Mouse (Mus musculus) kidney, adult 2 months (tissue): ENCODE measurements around the gene Styxl1. TPM values are rescaled to one million over a fixed set of nuclear protein-coding genes. Genes with fewer than 3 reads are reported as not detected.
A peak's percentile ranks its signal among the peaks of the same experiment; 100 is the strongest.

Experiments
- DNase-seq: peaks from one replicate; pipeline ENCODE4 v3.0.0; 2021
- H3K27ac ChIP-seq: fragments of 200-500 bp; 2 replicates; pipeline ENCODE4 v1.5.1; 2012; ENCODE audit warnings: low read depth, low read length, control low read depth, inconsistent platforms; ENCODE audit not compliant: insufficient read depth
- H3K27me3 ChIP-seq: fragments of 200-500 bp; replicated peaks from 2 replicates; pipeline ENCODE4 v1.6.1; 2012; ENCODE audit warnings: mild to moderate bottlenecking, moderate library complexity, low read length, inconsistent platforms; ENCODE audit not compliant: control insufficient read depth, insufficient read depth
- H3K36me3 ChIP-seq: fragments of 200-500 bp; 2 replicates; pipeline ENCODE4 v1.6.1; 2012; ENCODE audit warnings: mild to moderate bottlenecking, moderate library complexity, low read length, inconsistent platforms; ENCODE audit not compliant: control insufficient read depth, insufficient read depth
- H3K4me1 ChIP-seq: fragments of 200-500 bp; 2 replicates; pipeline ENCODE4 v1.6.1; 2011; ENCODE audit warnings: low read length; ENCODE audit not compliant: control insufficient read depth, insufficient read depth
- H3K4me3 ChIP-seq: fragments of 200-500 bp; 2 replicates; pipeline ENCODE4 v1.5.1; 2011; ENCODE audit warnings: mild to moderate bottlenecking, low read depth, low read length, control low read depth; ENCODE audit not compliant: insufficient read depth
- CTCF ChIP-seq: fragments of 200-500 bp; conservative IDR thresholded peaks from 2 replicates; pipeline ENCODE4 v1.5.1; 2011; ENCODE audit warnings: low read depth, mild to moderate bottlenecking, control low read depth, low read length, moderate library complexity, mixed read lengths; ENCODE audit not compliant: insufficient read depth, insufficient read length
- POLR2A ChIP-seq: fragments of 200-500 bp; IDR thresholded peaks from one replicate; pipeline ENCODE4 v1.6.1; 2011; ENCODE audit warnings: low read depth, low read length, control low read depth
- WGBS: fragments of 180-500 bp; shearing (Covaris S2); methylation state at CpG from one replicate; pipeline ENCODE4 v1.1.7; 2018; 5-methylcytosine and 5-hydroxymethylcytosine counted together
- polyA plus RNA-seq: library from polyadenylated mRNA; depleted of rRNA; stranded (reverse); fragments of >200 nt; gene quantifications from 2 replicates; pipeline ENCODE4 v1.2.3, GENCODE M21; 2012

Gene Styxl1
- polyA plus RNA-seq, 1 experiment = 0.67 TPM

DNA sequence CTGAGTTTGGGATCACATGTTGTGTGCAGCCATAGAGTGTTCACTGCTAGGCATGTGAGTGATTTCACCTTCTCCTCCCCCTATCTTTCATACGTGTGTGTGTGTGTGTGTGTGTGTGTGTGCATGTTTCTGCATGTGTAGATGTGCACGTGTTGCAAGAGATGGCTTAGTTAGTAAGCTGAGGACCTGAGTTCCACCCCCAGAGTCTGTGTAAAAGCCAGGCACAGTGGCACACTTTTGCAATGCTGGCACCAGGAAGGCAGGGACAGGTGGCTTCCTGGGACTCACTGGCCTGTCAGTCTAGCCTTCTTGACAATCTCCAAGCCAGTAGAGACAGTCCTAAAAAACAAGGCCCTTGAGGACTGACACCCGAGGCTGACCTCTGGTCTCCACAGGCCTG is 13.2 kb downstream of the Styxl1 start:
- 74% methylated on average over 3 of the region's 3 CpGs for WGBS
- TF ChIP-seq CTCF = no peak
- no peak for TF ChIP-seq POLR2A
- Histone ChIP-seq H3K4me3 (no peak overlapping the region), H3K4me1 (no peaks in the 10 kb centered on the region), H3K36me3 (no peaks in the 10 kb centered on the region), H3K27ac (no peak overlapping the region), H3K27me3 (no peaks in the 10 kb centered on the region)
- no peak for DNase-seq

DNA sequence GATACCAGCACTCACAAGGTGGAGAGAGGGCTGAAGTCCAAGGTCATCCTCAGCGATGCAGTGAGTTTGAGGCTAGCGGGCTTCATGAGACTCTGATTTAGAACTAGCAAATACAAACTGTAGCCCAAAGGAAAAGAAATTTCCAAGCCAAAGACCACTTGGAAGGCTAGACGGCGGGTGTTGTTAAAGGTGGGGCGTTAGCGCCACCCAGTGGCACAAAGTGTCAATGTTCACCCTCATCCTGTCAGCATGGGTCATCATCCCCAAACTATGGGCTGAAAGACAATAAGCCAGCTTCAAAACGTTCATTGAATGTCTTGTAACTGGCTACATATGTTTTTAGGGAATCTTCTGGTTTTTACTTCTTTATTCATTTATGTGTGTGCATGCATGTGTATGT is 14.7 kb downstream of the Styxl1 start:
- DNase-seq = peak; percentile 70
- no peaks in the 10 kb centered on the region for H3K4me1 ChIP-seq
- TF ChIP-seq CTCF (peak; percentile 94), POLR2A (no peak)
- 2% methylated on average over 7 of the region's 7 CpGs for WGBS
- H3K36me3 ChIP-seq = no peaks in the 10 kb centered on the region
- H3K4me3 ChIP-seq = no peak overlapping the region
- H3K27me3 ChIP-seq = no peaks in the 10 kb centered on the region
- H3K27ac ChIP-seq = no peak overlapping the region

DNA sequence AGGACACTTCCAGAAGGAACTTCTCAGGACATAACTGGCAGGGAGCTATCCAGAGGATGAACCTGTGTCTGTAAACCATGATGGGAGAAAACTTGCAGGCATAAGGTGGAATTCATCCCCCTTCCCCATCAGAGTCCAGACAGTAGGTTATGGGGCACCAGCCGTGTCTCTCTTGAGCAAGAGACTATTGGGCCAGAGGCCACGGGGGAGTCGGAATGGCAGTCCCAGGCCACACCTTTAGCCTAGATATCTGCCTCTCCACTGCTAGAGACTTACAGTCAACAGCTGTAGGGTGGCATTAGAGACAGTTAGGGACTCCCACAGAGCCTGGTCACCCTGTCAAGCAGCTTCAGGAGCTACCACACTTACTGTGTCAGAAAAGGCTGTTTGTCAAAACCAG is 16.3 kb downstream of the Styxl1 start:
- Histone ChIP-seq H3K4me1 (no peaks in the 10 kb centered on the region), H3K36me3 (no peaks in the 10 kb centered on the region), H3K4me3 (no peak overlapping the region), H3K27ac (no peak overlapping the region), H3K27me3 (no peaks in the 10 kb centered on the region)
- 63% methylated on average over 3 of the region's 3 CpGs for WGBS
- TF ChIP-seq POLR2A = no peak
- no peak for TF ChIP-seq CTCF
- DNase-seq = no peak

DNA sequence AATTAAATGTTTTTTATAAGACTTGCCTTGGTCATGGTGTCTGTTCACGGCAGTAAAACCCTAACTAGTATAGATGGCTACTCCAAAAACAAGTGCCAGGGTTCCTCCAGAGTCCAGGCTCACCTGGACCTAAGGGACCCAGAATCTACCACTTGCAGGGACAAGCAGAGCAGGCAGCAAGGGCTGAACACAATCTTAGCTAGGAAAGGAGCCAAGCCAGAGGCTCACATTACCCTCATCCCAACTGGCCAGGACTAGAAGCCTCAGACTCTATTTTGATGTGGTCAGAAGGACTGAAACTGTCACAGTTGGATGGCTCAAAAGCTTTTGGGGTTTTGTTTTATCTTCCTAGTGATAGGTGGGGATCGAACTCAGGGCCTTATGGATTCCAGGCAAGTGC is 26.6 kb downstream of the Styxl1 start:
- no peaks in the 10 kb centered on the region for H3K27me3 ChIP-seq
- DNase-seq = no peak
- WGBS = 89% methylated on average over 2 of the region's 2 CpGs
- H3K27ac ChIP-seq = no peak overlapping the region
- no peak overlapping the region for H3K4me3 ChIP-seq
- no peak for TF ChIP-seq CTCF
- H3K4me1 ChIP-seq = no peaks in the 10 kb centered on the region
- H3K36me3 ChIP-seq = no peaks in the 10 kb centered on the region

DNA sequence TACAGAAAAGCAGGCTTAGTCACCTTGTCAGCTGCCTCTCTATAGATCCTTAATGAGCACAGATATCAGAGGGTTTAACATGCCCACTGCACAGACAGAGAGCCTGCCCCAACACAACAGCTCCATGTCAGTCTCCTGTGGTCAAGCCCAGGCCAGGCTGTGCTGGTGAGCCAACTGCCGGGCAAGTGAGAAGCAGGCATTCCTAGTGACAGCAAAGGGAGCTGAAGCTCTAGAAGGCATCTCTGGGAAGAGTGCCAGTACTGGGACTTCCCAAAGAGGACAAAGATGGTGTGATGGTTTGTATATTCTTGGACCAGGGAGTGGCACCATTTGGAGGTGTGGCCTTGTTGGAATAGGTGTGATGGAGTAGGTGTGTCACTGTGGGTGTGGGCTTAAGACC is 27.1 kb downstream of the Styxl1 start:
- Histone ChIP-seq H3K27me3 (no peaks in the 10 kb centered on the region), H3K27ac (no peak overlapping the region), H3K4me3 (no peak overlapping the region), H3K36me3 (no peaks in the 10 kb centered on the region), H3K4me1 (no peaks in the 10 kb centered on the region)
- TF ChIP-seq CTCF (no peak), POLR2A (no peak)
- DNase-seq = no peak
- WGBS = 80% methylated on average over 1 of the region's 1 CpGs

DNA sequence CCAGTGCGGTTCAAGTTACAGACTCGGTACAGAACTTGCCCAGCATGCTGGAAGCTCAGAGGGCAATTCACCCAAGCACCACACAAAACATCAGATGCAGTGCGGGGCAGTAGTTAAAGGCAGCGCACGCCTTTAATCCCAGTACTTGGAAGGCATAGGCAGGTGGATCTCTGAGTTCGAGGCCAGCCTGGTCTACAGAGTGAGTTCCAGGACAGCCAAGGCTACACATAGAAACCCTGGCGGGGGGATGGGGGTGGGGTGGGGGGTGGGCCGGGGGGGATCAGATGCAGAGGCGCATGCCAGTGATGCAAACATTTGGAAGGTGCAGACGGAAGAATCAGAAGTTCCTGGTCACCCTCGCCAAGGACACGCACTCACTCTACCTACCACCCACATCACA is 33.4 kb downstream of the Styxl1 start:
- H3K4me1 ChIP-seq = peaks cover 9% of the 10 kb centered on the region; the same call in 1 of the 2 replicates
- peak overlapping the region; percentile 33 for H3K4me3 ChIP-seq
- 39% methylated on average over 12 of the region's 12 CpGs for WGBS
- TF ChIP-seq CTCF (no peak), POLR2A (no peak)
- H3K36me3 ChIP-seq = no peaks in the 10 kb centered on the region
- no peaks in the 10 kb centered on the region for H3K27me3 ChIP-seq
- no peak for DNase-seq
- peak overlapping the region; percentile 79; the same call in 1 of the 2 replicates for H3K27ac ChIP-seq

DNA sequence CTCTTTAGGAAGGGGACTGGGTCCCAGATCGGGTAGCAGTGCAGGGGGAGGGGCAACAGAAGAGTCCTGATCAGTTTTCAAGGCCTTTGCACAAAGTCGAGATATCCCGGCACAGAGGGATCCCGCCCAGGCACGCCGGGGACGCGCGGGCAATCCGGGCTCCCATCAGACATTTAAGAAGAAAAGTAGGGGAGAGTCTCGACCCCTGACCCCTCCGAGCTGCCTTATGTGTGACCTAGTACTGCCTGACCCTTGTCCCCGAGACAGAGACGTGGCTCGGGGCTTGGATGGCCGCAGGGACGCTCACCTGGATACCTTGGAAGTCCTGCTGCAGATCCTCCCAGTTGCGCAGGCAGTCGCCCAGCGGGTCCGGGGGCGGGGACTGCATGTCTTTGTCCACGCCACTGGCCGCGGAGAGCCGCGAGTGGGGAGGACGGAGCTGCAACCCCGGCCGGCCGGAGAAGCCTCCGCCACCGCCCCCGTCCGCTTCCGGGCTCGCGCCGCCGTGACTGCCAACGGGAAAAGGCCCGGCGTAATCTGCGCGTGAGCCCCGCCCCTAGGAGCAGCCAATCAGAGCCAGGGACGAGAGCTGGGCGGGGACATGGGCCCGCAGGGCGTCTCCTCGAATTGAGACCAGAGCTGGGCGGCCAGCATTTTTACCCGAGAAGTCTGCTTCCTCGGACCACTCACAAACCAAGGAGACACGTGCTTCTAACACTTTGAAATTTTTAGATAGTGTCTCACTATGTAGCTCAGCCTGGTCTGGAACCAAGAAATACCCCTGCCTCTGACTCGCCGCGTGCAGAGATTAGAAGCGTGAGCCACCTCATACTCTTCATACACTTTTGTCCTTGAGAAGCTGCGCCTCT is 34.2 kb downstream of the Styxl1 start, which contains the start of gene Tmem120a:
Tmem120a (minus strand) TSS at position 708 of the 869 bp plus-strand sequence.
- Histone ChIP-seq H3K4me1 (peaks cover 9% of the 10 kb centered on the region; the same call in 1 of the 2 replicates), H3K36me3 (no peaks in the 10 kb centered on the region), H3K4me3 (peak within 1 kb of the TSS; percentile 70), H3K27ac (peak within 1 kb of the TSS; percentile 79), H3K27me3 (no peaks in the 10 kb centered on the region)
- under 1% methylated on average over 60 of the region's 60 CpGs for WGBS
- no peak for TF ChIP-seq CTCF
- peak; percentile 45 for TF ChIP-seq POLR2A
- DNase-seq = peak; percentile 98
